Mouse (Mus musculus) cerebellum, adult 9-11 months (tissue): Measurements from ENCODE around the gene Pnpla2.
A peak's percentile ranks its signal among the peaks of the same experiment; 100 is the strongest.

Experiments
- DNase-seq: peaks from one replicate; pipeline ENCODE4 v3.0.0; 2022

The Pnpla2 gene

DNA sequence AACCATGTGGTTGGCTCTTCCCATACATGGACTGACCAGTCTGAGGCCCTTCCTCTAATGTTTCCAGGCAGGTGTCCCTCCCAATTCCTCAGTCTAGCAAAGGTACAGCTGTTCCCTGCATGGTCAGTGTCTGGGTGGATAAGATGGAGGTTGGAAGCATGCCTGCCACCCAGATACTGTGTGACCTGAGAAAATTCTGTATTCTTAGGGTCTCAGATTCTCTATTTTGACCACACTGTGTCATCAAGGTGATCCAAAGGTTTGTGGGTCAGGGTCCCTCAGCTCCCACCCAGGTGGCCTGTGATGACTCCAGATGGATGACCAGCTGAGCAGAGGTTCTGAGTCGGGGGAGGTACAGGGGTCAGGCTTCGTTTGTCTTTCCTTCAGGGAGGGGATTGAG, 30.2 kb downstream of the Pnpla2 start:
- no peak for DNase-seq

DNA sequence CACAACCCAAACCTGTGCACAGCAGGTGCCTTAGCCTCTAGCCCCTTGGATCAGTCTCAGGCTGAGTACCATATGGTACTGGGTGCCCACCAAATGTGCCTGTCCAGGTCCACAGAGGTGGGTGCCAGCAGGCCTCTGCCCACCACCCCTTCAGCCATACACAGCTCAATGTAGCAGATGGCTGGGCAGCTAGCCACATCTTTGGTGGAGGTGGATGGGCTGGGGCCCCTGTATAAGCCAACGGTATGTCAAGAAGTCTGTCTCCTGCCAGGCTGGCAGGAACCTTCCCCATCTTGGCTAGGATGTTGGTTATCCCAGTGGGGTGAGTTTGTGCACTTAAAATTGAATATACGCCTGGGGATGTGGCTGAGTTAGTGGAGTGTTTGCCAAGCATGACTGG, 30.6 kb downstream of the Pnpla2 start:
- peak; percentile 98 for DNase-seq

DNA sequence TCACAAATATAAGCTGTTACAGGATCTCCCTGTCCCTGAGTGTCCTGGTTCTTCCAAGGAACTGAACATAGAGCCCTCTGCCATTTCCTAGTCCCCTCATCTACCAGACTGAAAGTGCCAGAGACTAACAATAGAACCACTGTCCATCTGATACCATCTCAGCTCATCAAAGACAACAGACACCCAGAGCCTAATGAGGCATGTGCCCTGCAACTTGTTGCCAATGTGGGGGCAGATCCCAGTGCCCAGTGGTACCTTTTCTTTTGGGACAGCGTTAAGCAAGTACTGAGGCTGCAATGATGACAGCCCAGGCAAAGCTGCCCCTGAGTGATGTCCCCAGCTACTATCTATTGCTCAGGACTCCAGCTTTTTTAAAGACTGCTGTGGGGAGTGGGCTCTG, 31.2 kb downstream of the Pnpla2 start:
- peak; percentile 66 for DNase-seq

DNA sequence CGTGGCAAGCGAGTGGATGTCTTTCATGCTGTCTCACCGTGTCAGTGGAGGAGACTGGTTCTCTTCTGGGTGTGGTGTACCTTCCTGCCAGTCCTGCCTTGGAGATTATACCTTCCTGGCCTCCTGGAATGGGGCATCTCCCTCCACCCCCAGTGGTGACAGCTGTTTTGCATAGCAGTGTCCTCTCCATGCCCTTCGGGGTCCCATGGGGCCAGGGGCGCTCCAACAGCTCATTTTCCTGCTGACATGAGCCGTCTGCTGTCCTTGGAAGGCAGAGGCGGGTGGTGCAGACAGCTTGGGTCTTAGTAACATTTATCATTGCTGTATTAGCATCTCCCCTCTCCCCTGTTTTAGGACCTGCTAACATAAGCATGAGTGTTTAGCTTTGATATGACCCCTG, 32.1 kb downstream of the Pnpla2 start:
- DNase-seq, result peak; percentile 61

DNA sequence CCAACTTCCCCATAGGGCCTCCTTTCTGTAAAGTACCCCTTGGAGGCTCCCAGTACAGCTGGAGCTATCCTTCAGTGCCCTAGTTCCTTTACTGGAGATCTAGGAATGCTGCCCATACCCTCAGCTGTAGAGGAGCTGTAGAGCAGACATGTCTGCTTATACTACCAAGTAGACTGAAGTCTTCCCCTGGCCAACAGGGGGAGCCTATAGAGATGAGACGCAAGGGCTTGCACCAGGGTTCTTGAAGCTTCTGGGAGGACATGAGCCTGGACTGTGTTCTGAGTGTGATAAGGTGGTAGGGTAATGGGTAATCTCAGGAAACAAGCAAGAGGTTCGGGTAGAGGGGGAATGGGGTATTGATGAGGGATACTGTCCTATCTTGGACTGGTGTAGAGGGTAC, 36.2 kb downstream of the Pnpla2 start:
- DNase-seq, result no peak

DNA sequence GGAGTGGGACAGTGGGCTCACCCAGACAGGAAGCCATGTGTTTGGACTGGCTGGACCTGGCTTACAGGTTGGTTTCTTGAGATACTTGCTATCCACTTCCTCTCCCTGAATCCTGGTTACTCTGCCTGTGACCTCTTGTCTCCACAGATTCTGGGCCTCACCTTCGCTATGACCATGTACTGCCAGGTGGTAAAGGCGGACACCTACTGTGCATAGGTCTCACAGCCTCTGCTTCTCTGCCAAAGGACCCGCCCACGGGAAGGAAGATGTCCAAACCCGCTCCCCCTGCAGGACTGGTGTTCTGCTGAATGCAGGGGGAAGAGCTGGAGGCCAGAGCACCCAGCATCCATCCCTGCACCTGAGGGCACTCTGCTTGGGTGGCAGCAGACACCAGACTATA, 37.7 kb downstream of the Pnpla2 start:
- DNase-seq, result peak; percentile 82

DNA sequence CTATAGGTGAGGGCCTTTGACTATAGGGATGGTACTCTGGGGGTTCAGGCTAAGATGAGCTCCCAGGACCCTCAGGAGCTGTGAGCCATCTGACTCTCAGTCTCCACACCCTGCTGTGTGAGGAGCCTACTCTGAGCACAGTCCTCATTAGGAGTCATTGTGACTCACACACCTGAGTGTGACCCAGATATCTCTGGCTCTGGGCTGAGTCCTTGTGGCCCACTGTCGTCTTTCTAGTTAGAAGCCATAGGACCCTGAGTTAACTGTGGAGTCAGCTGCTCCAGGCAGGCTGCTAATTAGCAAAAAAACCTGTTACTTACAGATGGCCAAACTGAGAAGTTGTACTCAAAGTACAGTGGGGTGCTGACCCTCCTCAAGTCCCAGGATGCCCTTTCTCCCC, 38.7 kb downstream of the Pnpla2 start:
- DNase-seq, result no peak

DNA sequence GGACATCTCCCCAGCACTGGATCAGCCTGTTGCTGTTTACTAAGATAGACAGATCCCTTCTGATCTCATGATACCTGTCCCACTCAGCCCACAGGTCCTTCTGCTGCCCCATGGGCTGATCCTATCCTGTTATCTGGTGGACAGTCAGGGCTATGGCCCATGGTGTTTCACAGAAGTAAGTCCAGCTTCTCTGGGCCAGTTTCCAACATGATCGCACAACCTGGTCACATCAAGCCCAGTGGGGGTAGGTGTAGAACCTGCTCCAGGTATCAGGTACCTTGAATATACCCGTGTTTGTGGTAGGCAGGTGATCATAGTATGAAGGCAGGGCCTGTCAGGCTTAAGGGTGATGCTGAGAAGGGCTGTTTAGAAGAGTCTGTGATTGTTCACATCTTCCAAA, 40.4 kb downstream of the Pnpla2 start:
- DNase-seq, result no peak

DNA sequence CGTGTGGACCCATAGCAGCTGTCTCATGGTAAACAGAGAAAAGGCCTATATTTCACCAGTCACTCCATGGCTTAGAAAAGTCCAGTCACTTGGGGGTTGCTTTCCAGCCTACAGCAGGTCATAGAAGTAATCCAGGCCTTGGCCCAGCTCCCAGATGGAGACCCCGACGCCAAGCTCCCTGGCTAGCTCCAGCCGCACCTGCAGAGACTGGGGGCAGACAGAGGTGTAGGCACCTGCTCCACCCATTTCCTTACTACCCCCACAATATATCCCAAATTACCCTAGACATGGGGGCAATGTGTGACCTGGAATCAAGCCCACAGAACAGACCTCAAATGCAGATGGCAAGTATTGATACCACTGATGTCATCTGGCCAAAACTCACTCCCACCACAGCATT, 40.9 kb downstream of the Pnpla2 start:
- DNase-seq, result peak; percentile 65

DNA sequence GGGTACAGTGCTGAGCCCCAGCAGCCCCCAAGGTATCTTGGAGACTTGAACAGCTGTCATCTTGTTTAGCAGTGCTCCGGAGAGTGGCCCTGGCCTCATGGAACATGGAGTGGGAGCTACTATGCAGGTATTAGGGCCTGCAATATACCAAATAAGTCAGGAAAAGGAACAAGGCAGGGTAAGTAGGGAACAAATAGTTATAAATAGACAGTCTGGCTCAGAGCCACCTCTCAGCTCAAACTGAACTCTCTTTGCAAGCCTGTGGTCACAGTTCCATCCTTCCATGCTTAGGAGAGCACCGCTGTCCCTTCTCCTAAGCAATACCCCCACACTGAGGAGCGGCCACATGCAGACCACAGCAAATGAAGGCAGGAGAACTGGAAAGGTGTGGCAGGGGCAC, 42.6 kb downstream of the Pnpla2 start:
- DNase-seq, result no peak

DNA sequence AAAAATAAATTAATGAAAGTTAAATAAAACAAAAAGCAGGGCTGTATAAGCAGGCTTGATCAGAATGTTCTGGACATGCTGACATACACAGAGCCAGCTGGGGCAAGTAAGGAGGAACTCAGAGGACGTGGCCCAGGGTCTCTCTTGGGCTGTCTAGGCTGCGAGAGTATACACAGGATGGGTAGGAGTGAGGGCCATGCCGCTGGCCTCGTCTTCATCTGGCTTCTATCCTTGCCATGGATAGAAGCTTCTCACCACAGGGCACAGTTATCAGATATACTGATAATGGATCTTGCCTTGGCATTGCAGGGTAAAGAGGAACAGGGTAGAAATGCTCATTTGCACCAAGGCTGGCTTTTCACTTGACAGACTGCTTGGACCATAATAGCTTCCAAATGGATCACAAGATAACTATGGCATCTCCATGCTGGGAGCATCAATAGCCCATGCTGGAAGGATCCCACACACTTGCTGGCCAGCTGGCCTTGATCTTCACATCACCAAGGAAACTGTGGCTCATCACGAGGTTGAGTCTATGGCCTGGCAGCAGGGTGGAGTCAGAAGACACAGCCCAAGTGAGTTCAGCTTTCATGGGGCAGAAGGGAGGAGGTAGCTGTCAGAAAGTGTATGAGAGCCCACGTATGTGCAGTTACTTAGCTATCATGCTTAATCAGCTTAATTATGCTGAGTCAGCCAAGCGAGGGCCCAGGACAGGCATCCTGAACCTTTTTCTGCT, 47.0 kb downstream of the Pnpla2 start:
- peak; percentile 67 for DNase-seq

DNA sequence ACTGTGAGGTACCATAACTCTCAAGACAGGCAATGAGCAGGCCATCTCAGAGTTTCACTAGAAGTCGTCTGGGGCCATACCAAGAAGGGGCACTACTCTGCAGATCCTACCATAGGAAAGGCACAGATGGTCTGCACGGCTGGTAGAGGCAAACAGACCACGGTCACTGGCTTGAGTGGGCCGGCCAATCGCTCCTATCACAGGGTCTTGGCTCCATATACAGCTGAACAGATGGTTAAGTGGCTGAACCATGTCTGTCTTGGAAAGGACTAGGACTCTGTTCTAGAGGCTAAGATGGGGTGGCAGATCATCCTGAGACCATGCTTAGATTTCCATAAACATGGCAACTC, 47.5 kb downstream of the Pnpla2 start:
- DNase-seq, result peak; percentile 88

DNA sequence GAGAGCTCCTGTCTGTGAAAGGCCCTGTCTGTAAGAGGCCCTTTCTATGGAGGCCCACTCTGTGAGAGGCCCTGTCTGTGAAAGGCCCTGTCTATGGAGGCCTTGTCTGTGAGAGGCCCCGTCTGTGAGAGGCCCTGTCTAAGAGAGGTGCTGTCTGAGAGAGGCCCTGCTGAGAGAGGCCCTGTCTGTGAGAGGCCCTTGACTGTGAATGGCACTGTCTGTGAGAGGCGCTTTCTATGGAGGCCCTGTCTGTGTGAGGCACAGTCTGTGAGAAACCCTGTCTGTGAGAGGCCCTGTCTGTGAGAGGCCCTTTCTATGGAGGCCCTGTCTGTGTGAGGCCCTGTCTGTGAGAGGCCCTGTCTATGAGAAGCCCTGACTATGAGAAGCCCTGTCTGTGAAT, 51.3 kb downstream of the Pnpla2 start:
- DNase-seq, result no peak

DNA sequence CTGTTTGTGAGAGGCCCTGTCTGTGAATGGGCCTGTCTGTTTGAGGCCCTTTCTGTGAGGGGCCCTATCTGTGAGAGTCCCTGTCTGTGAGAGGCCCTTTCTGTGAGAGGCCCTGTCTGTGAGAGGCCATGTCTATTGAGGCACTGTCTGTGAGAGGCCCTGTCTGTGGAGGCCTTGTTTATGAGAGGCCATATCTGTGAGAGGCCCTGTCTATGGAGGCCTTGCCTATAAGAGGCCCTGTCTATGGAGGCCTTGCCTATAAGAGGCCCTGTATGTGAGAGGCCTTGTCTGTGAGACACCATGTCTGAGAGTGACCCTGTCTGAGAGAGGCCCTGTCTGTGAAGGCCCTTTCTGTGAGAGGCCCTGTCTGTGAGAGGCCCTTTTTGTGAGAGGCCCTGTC, 53.2 kb downstream of the Pnpla2 start:
- DNase-seq, result no peak

DNA sequence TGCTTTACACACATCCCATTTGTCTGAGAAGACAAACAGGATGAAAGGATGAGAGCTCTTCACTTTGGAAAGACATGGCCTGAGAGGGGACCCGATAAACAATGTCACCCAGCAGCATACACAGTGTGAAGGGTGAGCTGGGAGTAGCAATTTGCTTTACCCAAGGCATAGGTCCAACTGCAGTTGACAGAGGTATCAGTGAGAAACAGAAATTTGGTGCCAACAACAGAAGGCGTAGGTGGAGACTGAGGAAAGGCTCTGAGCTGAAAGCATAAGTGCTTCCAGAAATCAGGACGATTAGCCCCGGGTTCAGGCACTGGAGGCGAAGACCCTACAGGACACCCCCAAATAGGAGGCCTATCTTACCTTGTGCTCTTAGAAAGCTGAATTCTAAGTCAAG, 55.2 kb downstream of the Pnpla2 start:
- peak; percentile 76 for DNase-seq
